Mouse (Mus musculus): ENCODE results near the gene Lrrc47.

Lrrc47 gene

GRCm38 (mm10) chr4:154023754-154024601 lies 12.4 kb downstream of the Lrrc47 start:
- no peak for DNase-seq (ENCODE audit: low read depth, low spot score)

DNA sequence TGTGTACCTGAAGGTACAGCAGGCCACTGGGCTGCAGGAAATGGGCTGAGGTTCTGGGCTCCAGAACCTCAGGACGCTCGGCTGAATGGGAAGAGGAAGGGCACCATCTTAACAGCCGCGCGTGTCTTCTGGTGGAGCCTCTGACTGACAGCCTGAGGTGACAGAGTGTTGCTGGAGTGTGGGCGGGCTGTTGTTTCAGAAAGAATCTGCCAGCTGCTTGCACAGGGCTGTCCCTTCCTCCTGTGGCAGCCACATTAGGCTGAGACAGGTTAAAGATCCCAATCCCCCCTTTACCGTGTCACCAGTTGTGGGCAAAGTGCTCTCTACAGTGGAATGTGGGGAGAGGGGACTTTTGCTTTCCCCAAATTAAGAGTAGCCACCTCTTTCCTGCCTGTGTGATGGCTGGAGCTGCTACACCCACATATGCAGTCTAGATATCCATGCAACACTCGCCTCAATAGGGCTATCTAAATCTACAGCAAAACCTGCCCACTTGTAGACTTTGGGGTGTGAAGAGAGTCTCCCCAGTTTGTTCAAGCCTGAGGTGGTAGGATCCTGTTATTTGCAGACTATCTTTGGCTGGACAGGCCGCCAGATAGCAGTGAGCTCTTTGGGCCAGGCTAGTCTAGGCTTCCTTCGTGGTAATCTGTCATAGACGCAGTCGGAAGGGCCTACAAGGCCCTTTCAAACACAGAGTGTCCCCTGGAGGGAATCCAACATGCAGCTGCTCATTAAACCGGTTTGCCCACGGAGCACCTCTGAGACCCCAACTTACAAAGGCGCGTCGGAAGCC lies 13.4 kb downstream of the Lrrc47 start:
- DNase-seq (ENCODE audit: low read depth, low spot score), result no peak

DNA sequence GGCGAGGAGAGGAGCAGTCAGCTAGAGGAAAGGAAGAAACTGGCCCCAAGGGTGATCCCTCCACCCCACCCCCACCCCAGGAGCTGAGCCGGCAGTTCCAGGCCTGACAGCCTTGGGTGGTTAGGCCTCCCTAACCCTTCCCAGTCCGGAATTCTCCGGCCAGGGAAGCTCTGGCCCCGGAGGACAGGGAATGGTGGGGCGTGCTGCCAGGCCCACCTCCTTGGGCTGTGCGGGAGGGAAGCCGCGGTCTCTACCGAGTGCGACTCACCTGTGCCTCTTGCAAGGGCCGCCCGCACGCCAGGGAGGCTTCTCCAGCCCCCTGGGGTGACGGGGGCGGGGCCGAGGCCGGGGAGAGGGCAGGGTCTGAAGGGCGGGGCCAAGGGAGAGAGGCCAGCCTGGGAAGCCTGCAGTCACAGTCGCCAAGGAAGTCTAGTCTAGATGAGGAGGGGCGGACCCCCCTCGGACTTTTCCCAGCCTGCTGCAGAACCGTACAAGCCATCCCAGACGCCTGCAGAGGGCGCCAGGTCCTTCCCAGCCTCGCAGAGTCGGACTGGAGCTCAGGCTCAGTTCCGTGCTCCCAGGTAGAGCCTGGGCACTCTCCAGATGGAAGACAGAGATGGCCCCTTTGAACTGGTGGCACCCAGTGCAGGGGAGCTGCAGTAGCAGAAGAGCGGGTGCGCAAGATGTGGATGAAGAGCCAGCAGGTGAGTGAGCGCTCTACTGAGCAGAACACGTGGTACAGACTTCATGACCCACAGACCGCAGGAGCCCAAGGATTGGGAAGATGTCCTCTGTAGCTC lies 14.3 kb downstream of the Lrrc47 start, which contains the start of gene Smim1:
Gene Smim1 (minus strand): TSS at position 590 of the 800 bp plus-strand sequence.
- DNase-seq (ENCODE audit: low read depth, low spot score), result peak; percentile 85

- no peak for DNase-seq (ENCODE audit: low read depth, low spot score)
Measured at GRCm38 (mm10) chr4:154026441-154026761, 14.9 kb downstream of the Lrrc47 start.

DNA sequence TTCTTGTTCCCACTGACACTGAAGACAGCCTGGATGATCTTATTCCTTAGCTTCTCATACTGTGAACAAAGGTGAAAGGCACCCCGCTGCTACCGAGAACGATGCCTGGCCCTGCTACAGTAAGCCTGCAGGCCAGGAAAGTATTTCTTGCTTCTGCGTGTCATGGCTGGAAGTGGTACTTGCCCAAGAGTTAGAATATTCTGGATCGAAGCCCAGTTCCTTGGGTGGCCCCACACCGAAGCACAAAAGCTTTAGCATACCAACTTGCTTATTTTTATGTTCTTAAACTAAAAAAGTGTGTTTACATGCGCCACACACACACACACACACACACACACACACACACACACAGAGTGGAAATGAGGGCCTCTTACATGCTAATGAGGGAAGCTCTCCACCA lies 16.5 kb downstream of the Lrrc47 start:
- DNase-seq (ENCODE audit: low read depth, low spot score), result no peak

GRCm38 (mm10) chr4:154028646-154029045 lies 17.1 kb downstream of the Lrrc47 start:
- DNase-seq (ENCODE audit: low read depth, low spot score), result peak; percentile 56

DNA sequence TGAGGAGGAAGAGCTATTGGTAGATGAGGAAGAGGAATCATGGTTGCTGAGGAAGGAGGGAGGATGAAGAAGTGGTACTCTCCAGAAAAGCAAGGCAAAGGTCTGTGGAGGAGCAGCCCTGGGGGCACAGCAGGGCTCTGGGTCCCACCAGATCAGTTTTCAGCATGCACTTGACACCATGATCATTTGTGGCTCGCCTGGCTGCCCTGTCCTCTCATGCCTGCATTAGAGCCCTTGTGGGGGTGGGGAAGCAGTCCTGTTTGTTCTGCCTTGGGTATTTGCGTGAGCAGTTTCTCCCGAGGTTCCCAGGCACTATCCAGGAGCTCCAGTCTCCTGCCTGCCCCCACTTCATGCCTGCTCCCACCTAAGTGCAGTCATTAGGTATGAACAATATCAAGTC lies 25.6 kb downstream of the Lrrc47 start:
- no peak for DNase-seq (ENCODE audit: low read depth, low spot score)

DNA sequence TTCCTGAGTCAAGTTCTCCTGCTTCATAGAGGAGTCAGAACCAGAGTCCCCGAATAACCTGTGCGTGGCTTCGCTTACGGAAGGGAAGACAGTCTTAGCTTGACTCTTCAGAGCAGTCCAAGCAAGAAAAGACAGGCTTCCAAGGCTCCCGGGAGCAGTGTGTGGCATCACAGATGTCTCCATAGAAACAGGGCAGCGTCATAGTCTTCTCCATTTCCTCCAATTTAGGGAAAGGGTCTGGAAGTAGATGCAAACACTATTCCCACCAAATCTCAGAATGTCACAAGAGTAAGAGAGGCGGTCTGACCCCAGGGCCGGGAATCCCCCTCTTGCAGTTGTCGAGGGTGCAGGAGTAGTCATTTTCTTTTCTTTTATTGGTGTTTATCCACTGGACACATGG lies 31.0 kb downstream of the Lrrc47 start, which contains the start of gene Ccdc27:
Gene Ccdc27 (minus strand): TSS at position 101 of the 400 bp plus-strand sequence.
- DNase-seq (ENCODE audit: low read depth, low spot score), result no peak

DNA sequence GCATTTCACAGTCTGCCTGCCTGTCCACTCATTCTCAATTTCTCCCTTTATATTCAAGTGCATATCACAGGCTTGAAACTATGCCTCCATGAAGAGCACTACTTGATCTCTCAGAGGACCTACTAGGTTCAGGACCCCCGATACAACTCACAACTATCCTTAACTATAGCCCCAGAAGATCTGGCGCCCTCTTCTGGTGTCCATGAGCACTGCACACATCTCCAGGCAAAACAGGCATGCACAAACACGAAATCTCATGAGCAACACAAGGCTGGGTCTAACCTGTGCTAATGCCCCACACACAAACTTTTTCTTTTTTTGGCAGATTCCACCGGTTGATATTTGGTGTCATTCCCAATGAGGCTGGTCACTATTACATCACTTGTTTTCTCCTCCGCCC lies 34.3 kb downstream of the Lrrc47 start:
- DNase-seq (ENCODE audit: low read depth, low spot score), result peak; percentile 21

DNA sequence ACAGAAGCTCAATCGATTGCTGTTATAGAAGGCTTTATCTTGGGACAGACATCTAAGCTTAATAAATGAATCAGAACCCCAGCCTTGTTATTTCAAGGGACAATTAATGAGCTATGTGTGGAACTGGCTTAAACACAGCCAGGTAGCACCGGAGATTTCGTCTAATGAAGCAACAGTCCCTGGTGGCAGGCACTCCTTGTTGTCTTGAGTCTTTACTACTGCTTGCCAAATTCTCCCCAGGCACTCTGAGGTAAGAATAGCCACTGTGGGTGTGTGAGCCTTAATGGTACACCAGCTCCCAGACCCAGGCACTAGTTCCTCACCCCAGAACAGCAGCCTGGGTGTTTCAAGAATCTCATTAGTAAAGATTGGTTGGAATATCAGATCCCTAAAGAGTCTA lies 39.9 kb downstream of the Lrrc47 start:
- DNase-seq (ENCODE audit: low read depth, low spot score), result no peak

- peak; percentile 23 for DNase-seq (ENCODE audit: low read depth, low spot score)
Measured at GRCm38 (mm10) chr4:154053065-154053464, 41.5 kb downstream of the Lrrc47 start.

- DNase-seq (ENCODE audit: low read depth, low spot score), result no peak
Measured at GRCm38 (mm10) chr4:154055482-154055881, 44.0 kb downstream of the Lrrc47 start.

GRCm38 (mm10) chr4:154056046-154056445 lies 44.5 kb downstream of the Lrrc47 start:
- no peak for DNase-seq (ENCODE audit: low read depth, low spot score)

GRCm38 (mm10) chr4:154056661-154057060 lies 45.1 kb downstream of the Lrrc47 start:
- no peak for DNase-seq (ENCODE audit: low read depth, low spot score)

DNA sequence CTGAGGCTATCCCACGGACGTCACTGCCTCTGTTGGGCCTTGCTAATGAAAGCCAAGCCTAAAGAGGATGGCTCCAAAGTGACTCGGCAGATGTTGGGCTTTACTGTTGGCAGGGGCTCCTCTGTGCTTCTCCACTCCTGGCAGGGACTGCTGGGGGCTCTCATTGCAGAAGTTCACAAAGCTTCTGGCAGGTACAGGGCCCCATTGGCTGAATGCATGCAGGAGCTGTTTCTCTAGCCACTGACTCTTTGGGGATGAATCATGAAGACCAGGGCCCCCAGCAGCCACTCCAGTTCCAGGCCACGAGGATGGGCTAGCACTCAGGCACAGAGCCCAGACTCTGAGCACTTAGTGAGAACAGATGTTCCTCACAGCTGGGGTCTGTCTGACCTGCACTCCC lies 46.2 kb downstream of the Lrrc47 start:
- DNase-seq (ENCODE audit: low read depth, low spot score), result no peak

- DNase-seq (ENCODE audit: low read depth, low spot score), result peak; percentile 64
Measured at GRCm38 (mm10) chr4:154064827-154065773, 53.6 kb downstream of the Lrrc47 start.

GRCm38 (mm10) chr4:154070896-154071295 lies 59.4 kb downstream of the Lrrc47 start:
- DNase-seq (ENCODE audit: low read depth, low spot score), result peak; percentile 89
